Mouse (Mus musculus): ENCODE results near the gene Prkar2b. TPM values are rescaled to one million over a fixed set of nuclear protein-coding genes. Genes with fewer than 3 reads are reported as not detected.

The Prkar2b gene
- total and polyA plus RNA-seq, 3 experiments, result 15.7 to 154 (median 34.1) TPM

DNA sequence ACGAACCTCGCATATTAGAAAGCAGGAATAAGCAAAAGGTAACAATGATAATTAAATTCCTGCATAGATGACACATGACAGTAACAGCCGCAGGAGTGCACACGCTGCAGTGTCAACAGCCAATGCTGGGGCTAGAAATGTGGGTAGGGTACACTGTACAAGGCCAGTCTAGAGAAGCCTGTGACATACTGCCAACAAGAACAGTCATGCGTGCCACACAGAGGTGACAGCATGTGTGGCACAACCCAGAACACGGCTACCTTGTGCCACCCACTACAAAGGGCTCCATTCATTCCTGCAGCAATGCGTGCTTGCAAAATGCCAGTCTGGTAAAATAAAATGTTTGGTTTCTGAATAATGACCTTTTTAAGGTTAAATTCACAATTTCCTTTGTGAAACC lies 28.2 kb downstream of the Prkar2b start:
- Histone ChIP-seq H3K4me3 (ENCODE audit: control insufficient read depth in 1 of 2, insufficient read depth in 1 of 2, low read depth in 2 of 2, low read length in 2 of 2) (no peak overlapping the region), H3K36me3 (ENCODE audit: control insufficient read depth in 1 of 2, insufficient read depth in 2 of 2, low read length in 2 of 2) (no peaks in the 10 kb centered on the region; a peak in 1 of 4 replicates), H3K27ac (ENCODE audit: control insufficient read depth, low read depth, low read length) (no peak overlapping the region), H3K27me3 (ENCODE audit: control insufficient read depth in 1 of 2, insufficient read depth in 2 of 2, low read length in 2 of 2) (no peaks in the 10 kb centered on the region), H3K9ac (ENCODE audit: control insufficient read depth, low read depth, low read length, poor library complexity, severe bottlenecking) (no peak overlapping the region), H3K9me3 (replicated peaks; ENCODE audit: insufficient read depth, low read length) (no peaks in the 10 kb centered on the region), H3K79me2 (ENCODE audit: control insufficient read depth, insufficient read depth, low read length, poor library complexity) (no peaks in the 10 kb centered on the region; the same call in 1 of the 2 replicates), H3K4me1 (ENCODE audit: control insufficient read depth in 1 of 2, insufficient read depth in 2 of 2, low read length in 2 of 2) (no peaks in the 10 kb centered on the region)
- no peak for DNase-seq (ENCODE audit: low read depth, low spot score)
- no peak for TF ChIP-seq CTCF (IDR thresholded peaks at IDR 0.05 in 2 of 3, conservative IDR thresholded peaks at IDR 0.05 in 1 of 3; ENCODE audit: control insufficient read depth in 1 of 3, insufficient read depth in 1 of 3, low read depth in 2 of 3, low read length in 3 of 3, poor library complexity in 1 of 3, severe bottlenecking in 1 of 3)
- no peak for TF ChIP-seq GATA1 (IDR thresholded peaks at IDR 0.05; ENCODE audit: low read depth, low read length)
- no peak for TF ChIP-seq MEF2A (IDR thresholded peaks at IDR 0.05; ENCODE audit: extremely low read depth, insufficient replicate concordance, low read depth, low read length, poor library complexity, severe bottlenecking)
- no peak for TF ChIP-seq ZNF384 (IDR thresholded peaks at IDR 0.05; ENCODE audit: low read depth, low read length)
- TF ChIP-seq RCOR1 (IDR thresholded peaks at IDR 0.05; ENCODE audit: low read depth, low read length), result no peak
- no peak for TF ChIP-seq TBP (IDR thresholded peaks at IDR 0.05; ENCODE audit: low read depth, low read length)
- no peak for TF ChIP-seq MAX (IDR thresholded peaks at IDR 0.05; ENCODE audit: low read length)
- no peak for TF ChIP-seq NRF1 (IDR thresholded peaks at IDR 0.05; ENCODE audit: insufficient read depth, low read depth, low read length, poor library complexity, severe bottlenecking)
- no peak for TF ChIP-seq POLR2AphosphoS2 (IDR thresholded peaks at IDR 0.05; ENCODE audit: low read length)
- no peak for TF ChIP-seq MYC (IDR thresholded peaks at IDR 0.05; ENCODE audit: low read depth, low read length)
- no peak for TF ChIP-seq ZKSCAN1 (IDR thresholded peaks at IDR 0.05; ENCODE audit: low read depth, low read length)
- no peak for TF ChIP-seq TCF12 (IDR thresholded peaks at IDR 0.05; ENCODE audit: low read depth, low read length)
- no peak for TF ChIP-seq GABPA (IDR thresholded peaks at IDR 0.05; ENCODE audit: low read depth, low read length)
- TF ChIP-seq MAFK (IDR thresholded peaks at IDR 0.05; ENCODE audit: borderline replicate concordance, low read depth, low read length), result no peak
- TF ChIP-seq CHD1 (IDR thresholded peaks at IDR 0.05; ENCODE audit: low read depth, low read length), result no peak
- no peak for TF ChIP-seq POLR2AphosphoS5 (IDR thresholded peaks at IDR 0.05; ENCODE audit: borderline replicate concordance, low read depth, low read length)
- TF ChIP-seq USF1 (IDR thresholded peaks at IDR 0.05; ENCODE audit: low read depth, low read length), result no peak
- no peak for TF ChIP-seq MXI1 (IDR thresholded peaks at IDR 0.05; ENCODE audit: low read depth, low read length)
- TF ChIP-seq HCFC1 (IDR thresholded peaks at IDR 0.05; ENCODE audit: low read depth, low read length), result no peak
- no peak for TF ChIP-seq JUND (IDR thresholded peaks at IDR 0.05; ENCODE audit: low read depth, low read length)

DNA sequence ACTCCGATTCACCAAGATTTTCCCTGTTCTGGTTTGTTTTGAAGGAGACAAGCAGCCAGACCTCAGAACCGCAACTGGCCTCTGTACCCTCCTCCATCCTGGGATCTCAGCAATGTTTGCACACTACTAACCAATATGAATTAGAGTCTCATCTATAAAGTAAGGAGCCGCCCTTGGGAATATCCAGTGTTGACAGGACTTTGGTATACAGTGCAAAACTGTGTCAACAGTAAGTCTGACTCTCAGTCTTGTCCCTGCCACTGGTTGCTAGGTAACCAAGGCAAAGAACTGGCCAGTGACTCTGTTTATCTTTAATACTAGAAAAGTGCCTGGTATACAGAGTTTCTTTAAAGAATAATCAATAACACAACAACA lies 42.7 kb downstream of the Prkar2b start:
- Histone ChIP-seq H3K27ac (ENCODE audit: control insufficient read depth, low read depth, low read length) (peak overlapping the region; percentile 17; the same call in 1 of the 2 replicates), H3K27me3 (ENCODE audit: control insufficient read depth in 1 of 2, insufficient read depth in 2 of 2, low read length in 2 of 2) (no peaks in the 10 kb centered on the region), H3K9me3 (replicated peaks; ENCODE audit: insufficient read depth, low read length) (no peaks in the 10 kb centered on the region), H3K9ac (ENCODE audit: control insufficient read depth, low read depth, low read length, poor library complexity, severe bottlenecking) (no peak overlapping the region), H3K4me3 (ENCODE audit: control insufficient read depth in 1 of 2, insufficient read depth in 1 of 2, low read depth in 2 of 2, low read length in 2 of 2) (no peak overlapping the region), H3K79me2 (ENCODE audit: control insufficient read depth, insufficient read depth, low read length, poor library complexity) (no peaks in the 10 kb centered on the region), H3K36me3 (ENCODE audit: control insufficient read depth in 1 of 2, insufficient read depth in 2 of 2, low read length in 2 of 2) (peaks cover 1 to 10% of the 10 kb centered on the region in 2 experiments; a peak in 2 of 4 replicates), H3K4me1 (ENCODE audit: control insufficient read depth in 1 of 2, insufficient read depth in 2 of 2, low read length in 2 of 2) (peaks cover 4 to 18% of the 10 kb centered on the region in 2 experiments)
- TF ChIP-seq TBP (IDR thresholded peaks at IDR 0.05; ENCODE audit: low read depth, low read length) (no peak), TAL1 (IDR thresholded peaks at IDR 0.05; ENCODE audit: low read length) (no peak)
- no peak for DNase-seq (ENCODE audit: low read depth, low spot score)

Data from MEL (cell line).